Mouse (Mus musculus) CH12.LX (cell line): ENCODE data around the gene Tstd1.

Source experiments
- CHD1 ChIP-seq: IDR thresholded peaks from 2 replicates; pipeline ENCODE4 v1.6.1; 2012; ENCODE audit warnings: low read depth, low read length, improper control_type of control experiment, inconsistent platforms
- CTCF ChIP-seq, 2 experiments: IDR thresholded peaks in 1 of 2; conservative IDR thresholded peaks in 1 of 2; 2 replicates each; pipeline ENCODE4 v1.5.1; 2011 to 2012; ENCODE audit warnings: low read depth in 2 of 2, low read length in 2 of 2, improper control_type of control experiment in 1 of 2, inconsistent platforms in 1 of 2, mild to moderate bottlenecking in 1 of 2, moderate library complexity in 1 of 2
- E2F4 ChIP-seq: IDR thresholded peaks from 2 replicates; pipeline ENCODE4 v1.6.1; 2011; ENCODE audit warnings: low read depth, low read length, improper control_type of control experiment; ENCODE audit not compliant: insufficient replicate concordance
- ETS1 ChIP-seq: conservative IDR thresholded peaks from 2 replicates; pipeline ENCODE4 v1.6.1; 2012; ENCODE audit warnings: low read depth, mild to moderate bottlenecking, inconsistent platforms, low read length, improper control_type of control experiment, moderate library complexity
- HCFC1 ChIP-seq: IDR thresholded peaks from 2 replicates; pipeline ENCODE4 v1.6.1; 2012; ENCODE audit warnings: low read depth, mild to moderate bottlenecking, inconsistent platforms, low read length, improper control_type of control experiment
- MAFK ChIP-seq: IDR thresholded peaks from 2 replicates; pipeline ENCODE4 v1.6.1; 2011; ENCODE audit warnings: low read length, improper control_type of control experiment; ENCODE audit not compliant: insufficient replicate concordance
- NELFE ChIP-seq: IDR thresholded peaks from 2 replicates; pipeline ENCODE4 v1.6.1; 2011; ENCODE audit warnings: low read depth, low read length, improper control_type of control experiment
- POLR2A ChIP-seq: IDR thresholded peaks from 2 replicates; pipeline ENCODE4 v1.6.1; 2011; ENCODE audit warnings: low read depth, mild to moderate bottlenecking, improper control_type of control experiment, low read length
- POLR2AphosphoS2 ChIP-seq: IDR thresholded peaks from 2 replicates; pipeline ENCODE4 v1.6.1; 2011; ENCODE audit warnings: low read depth, low read length, improper control_type of control experiment
- RCOR1 ChIP-seq: conservative IDR thresholded peaks from 2 replicates; pipeline ENCODE4 v1.6.1; 2012; ENCODE audit warnings: low read depth, mild to moderate bottlenecking, inconsistent platforms, low read length, improper control_type of control experiment
- SMC3 ChIP-seq: IDR thresholded peaks from 2 replicates; pipeline ENCODE4 v1.6.1; 2011; ENCODE audit warnings: low read depth, low read length, improper control_type of control experiment
- UBTF ChIP-seq: IDR thresholded peaks from 2 replicates; pipeline ENCODE4 v1.6.1; 2012; ENCODE audit warnings: low read depth, mild to moderate bottlenecking, inconsistent platforms, low read length, improper control_type of control experiment, moderate library complexity
- USF1 ChIP-seq: IDR thresholded peaks from 2 replicates; pipeline ENCODE4 v1.6.1; 2014; ENCODE audit warnings: low read depth, mild to moderate bottlenecking, inconsistent platforms, low read length, improper control_type of control experiment

GRCm38 (mm10) chr1:171369845-171370556 is 48.7 kb upstream of the Tstd1 start, which contains the start of gene Nectin4:
- no peak for TF ChIP-seq UBTF
- TF ChIP-seq RCOR1 = no peak
- TF ChIP-seq ETS1 = no peak
- TF ChIP-seq MAFK = no peak
- no peak for TF ChIP-seq USF1
- TF ChIP-seq CHD1 = no peak
- no peak for TF ChIP-seq POLR2A
- no peak for TF ChIP-seq CTCF (conservative IDR thresholded peaks at IDR 0.05 in 1 of 2, IDR thresholded peaks at IDR 0.05 in 1 of 2; ENCODE audit: low read depth in 2 of 2, low read length in 2 of 2)
- TF ChIP-seq HCFC1 = no peak
- no peak for TF ChIP-seq POLR2AphosphoS2
- no peak for TF ChIP-seq NELFE
- no peak for TF ChIP-seq SMC3
- TF ChIP-seq E2F4 = no peak
